Mouse (Mus musculus) bone marrow macrophage, adult 2 months (primary cell): ENCODE measurements at regions not wholly inside any gene's neighbourhood (a gene's known extent, or its start where the extent isn't known, plus 50 kb on each side); places are given as distances from the start of the nearest gene placed in this dataset.

Experiments used
- CTCF ChIP-seq: IDR thresholded peaks from 2 replicates; pipeline ENCODE4 v1.5.1; 2012; ENCODE audit warnings: low read depth, mild to moderate bottlenecking, low read length, moderate library complexity
- POLR2A ChIP-seq: IDR thresholded peaks from 2 replicates; pipeline ENCODE4 v1.6.1; 2012; ENCODE audit warnings: mild to moderate bottlenecking, low read depth, low read length, borderline replicate concordance

- TF ChIP-seq CTCF (peak; percentile 31; the same call in 1 of the 2 replicates), POLR2A (no peak)
These were observed 60.3 kb upstream of the Wnt11 start for GRCm38 (mm10) chr7:98774597-98774996.
